Mouse (Mus musculus): Measurements from ENCODE around the gene Pex19.
A peak's percentile ranks its signal among the peaks of the same experiment; 100 is the strongest.

Pex19 gene

GRCm38 (mm10) chr1:172126376-172127347 lies at the start of gene Pex19:
Gene Pex19, plus strand, starts transcription at chr1:172126755.
- peak; percentile 62 to 70 for DNase-seq (ENCODE audit: low spot score in 2 of 2)

DNA sequence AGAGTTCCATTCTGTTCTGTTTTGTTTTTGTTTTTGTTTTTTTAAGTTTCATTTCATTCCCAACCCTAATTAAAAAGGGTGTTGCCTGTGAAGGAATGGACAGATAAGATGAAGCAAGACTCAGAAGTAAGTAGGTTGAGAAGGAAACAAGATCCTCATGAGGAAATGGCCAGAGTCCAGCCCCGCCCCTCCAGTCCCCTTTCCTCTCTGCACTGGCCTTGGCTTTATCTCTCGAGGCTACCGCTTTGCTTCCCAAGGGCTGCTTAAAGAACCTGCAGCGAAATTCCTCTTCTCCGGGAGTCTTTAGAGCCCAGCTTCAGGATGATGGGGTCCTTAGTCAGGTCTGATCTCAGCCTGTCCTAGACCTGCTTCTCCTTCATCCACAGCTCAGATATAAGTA lies 48.6 kb upstream of the Pex19 start:
- no peak for DNase-seq (ENCODE audit: low spot score in 2 of 2)

DNA sequence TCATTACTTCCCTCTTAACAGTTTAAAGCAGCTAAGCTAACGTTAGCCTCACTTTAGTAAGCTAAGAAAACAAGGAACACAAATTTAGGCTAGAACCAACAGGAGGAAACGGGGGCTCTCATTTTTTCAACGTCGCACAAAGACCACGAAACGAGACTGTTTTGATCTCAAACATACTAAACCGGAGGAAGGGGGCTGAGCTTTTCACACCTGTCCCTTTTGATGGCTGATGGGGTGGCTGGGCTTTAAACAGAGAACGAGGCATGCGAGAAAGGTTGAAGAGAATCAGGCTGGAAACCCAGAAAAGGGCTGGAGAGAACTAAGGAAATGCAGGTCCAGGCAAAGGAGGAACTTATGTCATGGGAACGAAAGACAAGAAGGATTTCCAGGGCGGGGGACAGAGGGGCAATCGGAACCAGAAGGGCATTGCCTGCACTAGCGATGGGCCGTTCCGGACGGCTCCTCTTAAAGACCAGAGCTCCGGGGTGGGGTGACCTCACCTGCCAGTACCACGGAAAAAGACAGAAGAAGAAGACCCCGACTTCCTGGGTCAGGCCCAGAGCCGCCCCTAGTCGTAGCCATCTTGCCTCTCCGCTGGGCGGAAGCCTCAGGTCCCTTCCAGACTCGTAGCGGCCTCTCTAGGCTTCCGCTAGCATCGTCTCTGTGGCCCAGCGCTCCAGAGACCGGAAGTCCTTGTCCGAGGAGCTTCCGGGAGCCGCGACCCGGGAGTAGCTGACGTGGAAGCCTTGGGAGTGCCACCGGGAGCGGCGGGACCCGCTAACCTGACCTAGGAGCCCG lies 44.3 kb upstream of the Pex19 start, which contains the start of the genes Copa and Ncstn:
TSS of gene Copa (plus strand) at position 429 of the 798 bp plus-strand sequence.
TSS of gene Ncstn (minus strand) at position 695 of the 798 bp plus-strand sequence.
- peak; percentile 87 to 90 for DNase-seq (ENCODE audit: low spot score in 2 of 2)

DNA sequence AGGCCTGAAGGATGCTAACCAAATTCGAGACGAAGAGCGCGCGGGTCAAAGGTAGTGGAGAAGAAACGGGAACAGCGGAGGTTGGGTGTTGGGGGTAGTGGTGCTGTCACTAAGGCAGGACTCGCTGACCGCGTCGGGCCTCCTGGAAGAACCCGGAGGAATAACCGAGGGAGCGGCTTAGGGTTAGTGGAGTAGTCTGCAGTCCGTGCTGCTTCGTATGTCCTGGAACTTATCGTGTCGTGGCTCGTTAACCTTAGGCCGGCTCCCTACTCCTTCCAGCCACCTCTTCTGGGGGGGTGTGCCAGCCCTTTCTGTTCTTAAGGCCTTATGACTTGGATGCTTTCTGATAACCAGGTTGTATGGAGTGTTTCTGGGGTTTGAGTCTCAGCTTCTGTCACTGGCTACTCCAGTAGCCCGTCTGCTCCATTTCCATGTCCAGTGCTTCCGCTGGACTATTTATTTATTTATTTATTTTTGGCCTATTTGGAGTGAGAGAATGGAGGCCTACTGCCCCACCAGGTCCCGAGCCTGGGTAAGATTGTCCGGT lies 43.6 kb upstream of the Pex19 start:
- no peak for DNase-seq (ENCODE audit: low spot score in 2 of 2)

GRCm38 (mm10) chr1:172093522-172093921 lies 33.0 kb upstream of the Pex19 start:
- no peak for DNase-seq (ENCODE audit: low spot score in 2 of 2)

GRCm38 (mm10) chr1:172094295-172094694 lies 32.3 kb upstream of the Pex19 start:
- no peak for DNase-seq (ENCODE audit: low spot score in 2 of 2)

- DNase-seq (ENCODE audit: low spot score in 2 of 2): no peak
Measured at GRCm38 (mm10) chr1:172095202-172095601, 31.4 kb upstream of the Pex19 start.

DNA sequence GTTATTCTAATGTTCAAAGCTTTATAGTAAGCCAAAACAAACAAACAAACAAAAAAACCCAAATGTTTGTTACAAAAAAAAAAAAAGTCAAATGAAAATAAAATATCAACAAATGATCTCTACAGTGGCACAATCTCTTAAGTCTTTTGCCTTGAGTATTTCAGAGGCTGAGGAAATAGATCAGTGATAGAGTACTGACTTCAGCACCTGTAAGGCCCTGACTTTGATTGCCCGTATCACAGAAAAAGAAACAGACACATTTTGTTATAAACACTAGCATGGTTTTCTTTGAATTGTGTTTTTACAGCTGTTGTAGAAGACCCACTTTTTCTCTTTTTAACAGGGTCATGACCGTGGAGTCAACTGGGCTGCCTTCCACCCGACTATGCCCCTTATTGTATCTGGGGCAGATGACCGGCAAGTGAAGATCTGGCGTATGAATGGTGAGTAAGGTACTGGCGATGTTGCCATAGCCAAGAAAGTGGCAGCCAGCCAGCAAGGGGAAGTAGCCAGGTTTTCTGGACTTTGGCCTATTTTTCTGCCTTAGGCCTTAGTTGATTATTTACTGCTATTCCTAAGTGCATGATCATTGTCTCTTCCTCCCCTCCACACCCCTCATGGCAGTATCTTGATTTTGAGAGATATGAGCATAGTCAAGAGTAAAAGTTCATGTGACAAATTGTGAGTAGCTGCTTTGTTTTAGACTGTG lies 27.1 kb upstream of the Pex19 start:
- no peak for DNase-seq (ENCODE audit: low spot score in 2 of 2)

- DNase-seq (ENCODE audit: low spot score in 2 of 2): no peak
Measured at GRCm38 (mm10) chr1:172103619-172104018, 22.9 kb upstream of the Pex19 start.

- no peak for DNase-seq (ENCODE audit: low spot score in 2 of 2)
Measured at GRCm38 (mm10) chr1:172105101-172105500, 21.5 kb upstream of the Pex19 start.

DNA sequence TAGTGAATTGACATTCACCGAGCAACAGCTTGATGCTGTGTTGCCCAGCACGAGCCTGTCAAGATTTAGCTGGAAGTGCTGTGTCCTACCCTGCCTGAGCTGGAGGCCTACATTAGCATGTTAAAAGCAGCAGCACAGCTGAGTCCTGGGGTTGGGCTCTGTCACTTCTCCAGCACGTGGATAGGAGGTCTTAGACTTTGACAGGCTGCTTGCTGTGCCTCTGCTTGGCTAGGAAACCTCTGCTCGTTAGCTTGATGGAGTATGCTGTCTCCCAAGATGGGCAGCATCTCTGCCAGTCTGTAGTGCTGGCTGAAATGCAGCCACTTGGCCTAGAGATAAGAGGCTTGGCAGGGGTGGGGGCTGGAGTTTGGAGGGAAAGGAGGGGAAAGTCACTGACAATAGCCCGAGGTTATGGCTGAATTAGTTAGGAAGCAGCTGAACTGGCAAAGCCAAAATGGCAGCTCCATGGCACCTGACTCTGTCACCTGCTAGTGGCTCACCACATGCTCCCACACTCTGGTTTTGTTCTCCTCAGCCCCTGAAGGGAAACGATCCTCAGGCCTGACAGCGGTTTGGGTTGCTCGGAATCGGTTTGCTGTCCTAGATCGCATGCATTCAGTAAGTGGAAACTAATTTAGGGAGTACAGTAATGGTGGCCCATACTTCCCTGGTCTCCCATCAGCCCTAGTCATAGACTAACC lies 18.6 kb upstream of the Pex19 start:
- no peak for DNase-seq (ENCODE audit: low spot score in 2 of 2)

DNA sequence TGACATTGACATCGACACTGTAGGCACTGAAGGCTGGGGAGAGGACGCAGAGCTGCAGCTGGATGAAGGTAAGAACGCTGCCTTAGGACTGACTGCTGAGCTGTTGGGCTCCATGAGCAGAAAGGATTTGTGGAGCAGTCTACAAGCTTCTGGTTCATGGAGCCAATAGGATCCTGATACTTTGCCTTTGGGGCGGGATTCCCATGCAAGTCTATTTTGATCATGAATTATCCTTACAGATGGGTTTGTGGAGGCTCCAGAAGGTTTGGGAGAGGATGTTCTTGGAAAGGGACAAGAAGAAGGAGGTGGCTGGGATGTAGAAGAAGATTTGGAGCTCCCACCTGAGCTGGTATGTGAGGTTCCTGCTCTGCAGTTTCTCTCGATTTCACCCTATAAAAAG lies 9.6 kb upstream of the Pex19 start:
- no peak for DNase-seq (ENCODE audit: low spot score in 2 of 2)

GRCm38 (mm10) chr1:172119100-172119499 lies 7.5 kb upstream of the Pex19 start:
- DNase-seq (ENCODE audit: low spot score in 2 of 2): no peak

DNA sequence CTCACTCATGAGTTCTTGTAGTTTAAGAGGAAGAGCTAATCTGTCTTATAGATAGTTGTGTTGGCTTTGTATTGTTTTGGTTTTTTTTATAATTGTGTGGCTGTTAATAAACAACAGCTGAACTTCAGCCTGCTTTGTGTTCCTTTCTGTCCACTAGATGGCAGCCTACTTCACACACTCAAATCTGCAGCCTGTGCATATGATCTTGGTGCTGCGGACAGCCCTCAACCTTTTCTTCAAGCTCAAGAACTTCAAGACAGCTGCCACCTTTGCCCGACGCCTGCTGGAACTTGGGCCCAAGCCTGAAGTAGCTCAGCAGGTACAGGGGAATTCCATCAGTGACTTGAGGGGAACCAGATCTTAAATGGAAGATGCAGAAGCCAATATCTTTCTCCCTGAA lies 6.8 kb upstream of the Pex19 start:
- DNase-seq (ENCODE audit: low spot score in 2 of 2): peak; percentile 38 to 44

DNA sequence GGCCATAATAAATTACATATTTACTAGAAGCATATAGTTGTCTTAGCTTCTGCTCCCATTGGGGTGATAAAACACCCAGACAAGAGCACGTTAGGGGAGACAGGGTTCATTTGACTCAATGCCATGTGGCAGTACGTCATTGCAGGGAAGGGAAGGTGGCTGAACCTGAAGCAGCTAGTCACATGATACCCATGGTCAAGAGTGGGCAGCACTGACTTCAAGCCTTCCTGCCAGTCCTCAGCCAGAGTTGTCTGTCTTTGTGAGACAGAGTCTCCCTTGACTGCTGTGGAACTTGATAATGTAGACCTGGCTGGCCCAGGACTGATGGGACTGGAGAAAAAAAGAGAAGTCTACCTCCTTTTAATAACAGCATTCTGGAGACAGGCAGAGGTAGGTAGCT lies 3.9 kb upstream of the Pex19 start:
- no peak for DNase-seq (ENCODE audit: low spot score in 2 of 2)

DNA sequence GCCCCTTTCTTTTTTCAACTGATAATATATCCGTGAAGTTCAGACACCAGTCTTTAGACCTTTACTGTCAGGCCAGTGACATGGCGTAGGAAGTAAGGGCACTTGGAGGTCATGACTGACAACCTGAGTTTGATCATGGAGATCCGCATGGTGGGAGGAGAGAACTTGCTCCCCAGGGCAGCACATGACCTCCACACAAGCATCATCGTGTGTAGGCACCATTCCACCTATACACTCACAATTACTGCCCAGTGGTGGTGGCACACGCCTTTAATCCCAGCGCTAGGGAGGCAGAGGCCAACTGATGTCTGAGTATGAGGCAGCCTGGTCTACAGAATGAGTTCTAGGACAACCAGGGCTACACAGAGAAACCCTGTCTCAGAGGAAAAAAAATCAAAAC lies 2.0 kb upstream of the Pex19 start:
- no peak for DNase-seq (ENCODE audit: low spot score in 2 of 2)

GRCm38 (mm10) chr1:172127487-172127886 lies 932 bp downstream of the Pex19 start:
- DNase-seq (ENCODE audit: low spot score in 2 of 2): no peak

- DNase-seq (ENCODE audit: low spot score in 2 of 2): no peak
Measured at GRCm38 (mm10) chr1:172128563-172128962, 2.0 kb downstream of the Pex19 start.

DNA sequence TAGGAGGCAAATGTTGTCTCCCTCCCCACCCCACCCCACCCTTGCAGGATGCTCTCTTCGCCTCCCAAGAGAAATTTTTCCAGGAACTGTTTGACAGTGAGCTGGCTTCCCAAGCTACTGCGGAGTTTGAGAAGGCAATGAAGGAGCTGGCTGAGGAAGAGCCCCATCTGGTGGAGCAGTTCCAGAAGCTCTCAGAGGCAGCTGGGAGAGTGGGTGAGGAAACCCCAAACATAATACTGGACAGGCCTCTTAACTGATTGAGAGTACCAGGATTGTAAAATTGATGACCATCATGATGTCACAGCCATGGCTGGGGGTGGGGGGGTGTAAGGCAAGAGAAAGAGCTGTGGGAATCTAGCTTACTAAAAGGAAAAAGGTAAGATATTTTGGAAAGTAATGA lies 2.6 kb downstream of the Pex19 start:
- DNase-seq (ENCODE audit: low spot score in 2 of 2): no peak

DNA sequence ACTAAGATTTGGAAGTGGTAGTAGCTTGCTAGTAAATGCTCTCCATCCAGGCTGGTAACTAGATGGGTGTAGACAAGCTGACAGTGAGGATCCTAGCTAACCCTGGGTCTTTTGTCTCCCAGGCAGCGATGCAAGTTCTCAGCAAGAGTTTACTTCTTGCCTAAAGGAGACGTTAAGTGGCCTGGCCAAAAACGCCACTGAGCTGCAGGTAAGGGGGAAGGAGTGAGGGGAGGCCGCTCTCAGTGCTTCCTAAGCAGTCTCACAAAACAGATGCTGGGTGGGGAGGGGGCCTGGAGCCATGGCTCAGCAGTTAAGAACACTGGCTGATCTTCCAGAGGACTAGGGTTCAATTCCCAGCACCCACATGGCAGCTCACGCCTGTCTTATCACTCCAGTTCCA lies 3.2 kb downstream of the Pex19 start:
- DNase-seq (ENCODE audit: low spot score in 2 of 2): no peak

GRCm38 (mm10) chr1:172132319-172132718 lies 5.8 kb downstream of the Pex19 start:
- DNase-seq (ENCODE audit: low spot score in 2 of 2): no peak

All from natural killer cell, adult 2 months (primary cell).